Mouse (Mus musculus) MEL (cell line): ENCODE data around the gene Gm28042. TPM values are rescaled to one million over a fixed set of nuclear protein-coding genes. Genes with fewer than 3 reads are reported as not detected.
A peak's percentile ranks its signal among the peaks of the same experiment; 100 is the strongest.

Experiments used
- DNase-seq: peaks from one replicate; pipeline ENCODE4 v3.0.0; 2011; ENCODE audit warnings: low read depth, low spot score
- H3K27ac ChIP-seq: 2 replicates; pipeline ENCODE4 v1.5.1; 2012; ENCODE audit warnings: low read depth, mild to moderate bottlenecking, control low read depth, low read length, moderate library complexity; ENCODE audit not compliant: control insufficient read depth
- H3K27me3 ChIP-seq, 2 experiments: fragments of 150-350 bp in 1 of 2; sonication (generic) in 1 of 2; 2 replicates each; pipeline ENCODE4 v1.6.1; 2012; ENCODE audit warnings: low read length in 2 of 2, mild to moderate bottlenecking in 2 of 2, improper control_type of control experiment in 1 of 2, moderate library complexity in 1 of 2; ENCODE audit not compliant: insufficient read depth in 2 of 2, control insufficient read depth in 1 of 2
- H3K36me3 ChIP-seq, 2 experiments: 2 replicates each; pipeline ENCODE4 v1.6.1; 2012 to 2014; ENCODE audit warnings: low read length in 2 of 2, improper control_type of control experiment in 1 of 2, inconsistent platforms in 1 of 2, mild to moderate bottlenecking in 1 of 2; ENCODE audit not compliant: insufficient read depth in 2 of 2, control insufficient read depth in 1 of 2
- H3K4me1 ChIP-seq, 2 experiments: fragments of 150-350 bp in 1 of 2; sonication (generic) in 1 of 2; 2 replicates each; pipeline ENCODE4 v1.6.1; 2012; ENCODE audit warnings: low read length in 2 of 2, improper control_type of control experiment in 1 of 2, mild to moderate bottlenecking in 1 of 2; ENCODE audit not compliant: insufficient read depth in 2 of 2, control insufficient read depth in 1 of 2
- H3K4me3 ChIP-seq, 2 experiments: fragments of 150-350 bp in 1 of 2; sonication (generic) in 1 of 2; 2 replicates each; pipeline ENCODE4 v1.5.1; 2012; ENCODE audit warnings: low read depth in 2 of 2, low read length in 2 of 2, mild to moderate bottlenecking in 2 of 2, moderate library complexity in 2 of 2, control low read depth in 1 of 2, improper control_type of control experiment in 1 of 2; ENCODE audit not compliant: control insufficient read depth in 1 of 2, insufficient read depth in 1 of 2
- H3K79me2 ChIP-seq: 2 replicates; pipeline ENCODE4 v1.6.1; 2012; ENCODE audit warnings: mild to moderate bottlenecking, low read length, moderate library complexity; ENCODE audit not compliant: control insufficient read depth, poor library complexity, insufficient read depth
- H3K9ac ChIP-seq: 2 replicates; pipeline ENCODE4 v1.6.1; 2012; ENCODE audit warnings: low read depth, mild to moderate bottlenecking, control low read depth, low read length, moderate library complexity; ENCODE audit not compliant: control insufficient read depth, poor library complexity, severe bottlenecking
- H3K9me3 ChIP-seq: fragments of 150-350 bp; sonication (generic); replicated peaks from 2 replicates; pipeline ENCODE4 v1.6.1; 2012; ENCODE audit warnings: mild to moderate bottlenecking, low read length, improper control_type of control experiment, moderate library complexity; ENCODE audit not compliant: insufficient read depth
- CHD1 ChIP-seq: IDR thresholded peaks from 2 replicates; pipeline ENCODE4 v1.6.1; 2012; ENCODE audit warnings: low read depth, mild to moderate bottlenecking, inconsistent platforms, low read length, improper control_type of control experiment
- CHD2 ChIP-seq: IDR thresholded peaks from 2 replicates; pipeline ENCODE4 v1.6.1; 2011; ENCODE audit warnings: low read length, improper control_type of control experiment
- E2F4 ChIP-seq: IDR thresholded peaks from 2 replicates; pipeline ENCODE4 v1.6.1; 2011; ENCODE audit warnings: low read depth, low read length, improper control_type of control experiment, borderline replicate concordance
- ELF1 ChIP-seq: IDR thresholded peaks from 2 replicates; pipeline ENCODE4 v1.6.1; 2014; ENCODE audit warnings: low read depth, mild to moderate bottlenecking, inconsistent platforms, low read length, improper control_type of control experiment, moderate library complexity
- ETS1 ChIP-seq: IDR thresholded peaks from 2 replicates; pipeline ENCODE4 v1.6.1; 2012; ENCODE audit warnings: low read depth, mild to moderate bottlenecking, inconsistent platforms, low read length, improper control_type of control experiment, moderate library complexity
- GABPA ChIP-seq: IDR thresholded peaks from 2 replicates; pipeline ENCODE4 v1.6.1; 2012; ENCODE audit warnings: low read depth, mild to moderate bottlenecking, inconsistent platforms, low read length, improper control_type of control experiment, moderate library complexity
- HCFC1 ChIP-seq: IDR thresholded peaks from 2 replicates; pipeline ENCODE4 v1.6.1; 2012; ENCODE audit warnings: low read depth, mild to moderate bottlenecking, inconsistent platforms, low read length, improper control_type of control experiment, moderate library complexity
- MAFK ChIP-seq: IDR thresholded peaks from 2 replicates; pipeline ENCODE4 v1.6.1; 2011; ENCODE audit warnings: low read depth, mild to moderate bottlenecking, low read length, improper control_type of control experiment, borderline replicate concordance
- MAX ChIP-seq: IDR thresholded peaks from 2 replicates; pipeline ENCODE4 v1.6.1; 2011; ENCODE audit warnings: low read length, improper control_type of control experiment
- MEF2A ChIP-seq: IDR thresholded peaks from 2 replicates; pipeline ENCODE4 v1.6.1; 2014; ENCODE audit warnings: low read depth, mild to moderate bottlenecking, inconsistent platforms, low read length, improper control_type of control experiment; ENCODE audit not compliant: poor library complexity, insufficient replicate concordance, severe bottlenecking; ENCODE audit errors: extremely low read depth
- POLR2A ChIP-seq, 2 experiments: IDR thresholded peaks; 2 replicates each; pipeline ENCODE4 v1.6.1; 2011 to 2012; ENCODE audit warnings: low read length in 2 of 2, mild to moderate bottlenecking in 2 of 2, control low read depth in 1 of 2, improper control_type of control experiment in 1 of 2, low read depth in 1 of 2, moderate library complexity in 1 of 2; ENCODE audit not compliant: control insufficient read depth in 1 of 2, insufficient read depth in 1 of 2, poor library complexity in 1 of 2
- RCOR1 ChIP-seq: IDR thresholded peaks from 2 replicates; pipeline ENCODE4 v1.6.1; 2012; ENCODE audit warnings: low read depth, mild to moderate bottlenecking, inconsistent platforms, low read length, improper control_type of control experiment
- TAL1 ChIP-seq: IDR thresholded peaks from 2 replicates; pipeline ENCODE4 v1.6.1; 2012; ENCODE audit warnings: mild to moderate bottlenecking, inconsistent platforms, low read length, moderate library complexity, mixed read lengths
- TBP ChIP-seq: IDR thresholded peaks from 2 replicates; pipeline ENCODE4 v1.8.0; 2011; ENCODE audit warnings: low read depth, low read length, improper control_type of control experiment
- TCF12 ChIP-seq: IDR thresholded peaks from 2 replicates; pipeline ENCODE4 v1.6.1; 2014; ENCODE audit warnings: low read depth, mild to moderate bottlenecking, inconsistent platforms, low read length, improper control_type of control experiment, moderate library complexity
- USF1 ChIP-seq: IDR thresholded peaks from 2 replicates; pipeline ENCODE4 v1.6.1; 2014; ENCODE audit warnings: low read depth, mild to moderate bottlenecking, inconsistent platforms, low read length, improper control_type of control experiment, moderate library complexity
- USF2 ChIP-seq, 2 experiments: IDR thresholded peaks; 2 replicates each; pipeline ENCODE4 v1.6.1; 2011 to 2012; ENCODE audit warnings: improper control_type of control experiment in 2 of 2, low read length in 2 of 2, borderline replicate concordance in 1 of 2, inconsistent platforms in 1 of 2, low read depth in 1 of 2, mild to moderate bottlenecking in 1 of 2; ENCODE audit not compliant: insufficient read depth in 1 of 2
- ZKSCAN1 ChIP-seq: IDR thresholded peaks from 2 replicates; pipeline ENCODE4 v1.6.1; 2012; ENCODE audit warnings: low read depth, mild to moderate bottlenecking, inconsistent platforms, low read length, improper control_type of control experiment, moderate library complexity
- polyA plus RNA-seq, 2 experiments: library from polyadenylated mRNA; stranded (reverse) in 1 of 2; unstranded in 1 of 2; fragments of >175 nt in 1 of 2; fragments of >200 nt in 1 of 2; gene quantifications; 2 replicates each; pipeline versions ENCODE4 v1.2.1 to v1.2.4; 2012; ENCODE audit warnings: low replicate concordance in 2 of 2, low read depth in 1 of 2; ENCODE audit not compliant: insufficient read length in 2 of 2, insufficient read depth in 1 of 2, missing spikeins in 1 of 2
- total RNA-seq: library from RNA; depleted of rRNA; stranded (reverse); fragments of 300-350 nt; gene quantifications from 2 replicates; pipeline ENCODE4 v1.2.3, GENCODE M21; 2012

The Gm28042 gene
- total and polyA plus RNA-seq, 3 experiments: 0.96 to 1.7 TPM; not detected in 1

DNA sequence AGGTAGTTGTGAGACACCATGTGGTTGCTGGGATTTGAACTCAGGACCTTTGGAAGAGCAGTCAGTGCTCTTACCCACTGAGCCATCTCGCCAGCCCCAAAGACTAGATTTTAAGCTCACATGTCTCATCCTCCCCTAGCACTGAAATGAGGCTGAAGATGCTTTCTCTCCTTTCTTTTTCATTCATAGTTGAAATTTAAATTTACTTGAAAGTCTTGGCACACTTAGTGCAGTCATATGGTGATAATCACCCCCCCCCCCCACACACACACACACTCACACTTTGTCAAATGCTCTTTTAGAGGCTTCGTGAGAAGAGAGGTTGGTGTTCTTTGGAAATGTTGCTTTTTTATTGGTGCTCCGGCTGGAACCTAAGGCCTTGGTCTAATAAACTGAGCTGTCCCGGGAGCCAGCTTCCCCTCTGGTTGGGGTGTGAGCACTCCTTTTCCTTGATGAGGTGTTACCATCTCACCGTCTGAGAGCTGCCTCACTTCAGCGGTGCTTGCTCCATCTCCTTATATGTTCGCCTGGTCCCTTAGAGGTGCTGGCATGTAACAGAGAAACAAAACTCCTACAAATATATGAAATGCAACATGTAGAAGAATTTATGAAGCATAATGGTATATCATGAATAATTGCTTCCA lies 46.8 kb upstream of the Gm28042 start:
- TF ChIP-seq TCF12 (no peak), TBP (0 out of 2 replicates have a peak, but pooled peaks have one; percentile 36)
- Histone ChIP-seq H3K9me3 (no peaks in the 10 kb centered on the region), H3K36me3 (no peaks in the 10 kb centered on the region), H3K27me3 (no peaks in the 10 kb centered on the region), H3K27ac (no peak overlapping the region), H3K4me3 (no peak overlapping the region), H3K79me2 (no peaks in the 10 kb centered on the region), H3K9ac (no peak overlapping the region), H3K4me1 (no peaks in the 10 kb centered on the region)
- DNase-seq: no peak

DNA sequence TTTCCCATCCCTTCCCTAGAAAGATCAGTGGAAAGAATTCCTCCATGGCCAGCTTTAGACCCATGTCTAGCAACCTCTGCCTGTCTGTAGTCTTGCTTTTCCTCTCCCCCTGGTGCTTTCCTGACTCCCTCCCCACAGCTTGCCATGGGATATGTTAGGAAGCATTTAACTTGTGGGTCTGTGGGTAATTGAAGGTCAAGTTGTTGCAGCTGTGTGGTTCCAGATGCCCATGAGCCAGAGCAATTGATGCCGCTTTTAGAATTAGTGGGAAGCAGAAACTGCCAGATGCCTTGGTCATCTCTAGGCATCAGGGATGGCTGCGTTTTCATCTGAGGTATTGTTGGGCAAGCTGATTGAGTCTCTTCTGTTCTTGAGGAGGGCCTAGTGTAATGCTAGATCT lies 45.7 kb upstream of the Gm28042 start:
- Histone ChIP-seq H3K36me3 (no peaks in the 10 kb centered on the region; a peak in 1 of 4 replicates), H3K79me2 (no peaks in the 10 kb centered on the region), H3K4me3 (no peak overlapping the region), H3K27me3 (no peaks in the 10 kb centered on the region), H3K27ac (no peak overlapping the region), H3K4me1 (peaks cover 0 to 4% of the 10 kb centered on the region in 2 experiments; a peak in 3 of 4 replicates)
- no peak for DNase-seq
- TF ChIP-seq ZKSCAN1 (no peak), TAL1 (no peak), RCOR1 (no peak), TCF12 (no peak), MEF2A (no peak), HCFC1 (no peak), CHD2 (no peak), POLR2A (IDR thresholded peaks at IDR 0.05; ENCODE audit: control insufficient read depth in 1 of 2, insufficient read depth in 1 of 2, low read depth in 1 of 2, low read length in 2 of 2, poor library complexity in 1 of 2) (no peak), MAFK (no peak), ELF1 (no peak), CHD1 (no peak)
- TF ChIP-seq, all 39 proteins: peak for 0
- no peak overlapping the region for H3K9ac ChIP-seq
- H3K9me3 ChIP-seq: no peaks in the 10 kb centered on the region

DNA sequence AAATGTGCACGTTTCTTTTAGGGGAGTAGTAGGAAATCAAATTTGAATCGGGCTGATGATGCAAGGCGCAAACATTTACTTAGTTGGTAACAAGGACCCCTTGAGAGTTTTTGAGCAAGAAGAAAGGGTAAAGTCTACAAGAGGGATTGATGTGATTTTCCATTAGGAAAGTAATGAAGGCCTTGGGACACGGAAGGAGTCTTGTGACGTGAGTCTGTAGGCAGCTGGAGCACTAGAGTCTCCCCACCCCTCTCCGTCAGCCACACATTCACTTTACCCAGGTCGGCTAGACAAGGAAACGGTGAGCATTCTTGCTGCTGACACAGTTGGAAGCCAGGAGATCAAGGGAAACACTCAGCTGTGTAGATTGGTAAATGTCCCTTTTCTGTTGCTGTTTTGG lies 41.4 kb upstream of the Gm28042 start:
- DNase-seq: no peak
- Histone ChIP-seq H3K4me1 (peaks cover 0 to 5% of the 10 kb centered on the region in 2 experiments; a peak in 3 of 4 replicates), H3K4me3 (no peak overlapping the region), H3K9ac (no peak overlapping the region), H3K27me3 (no peaks in the 10 kb centered on the region), H3K9me3 (no peaks in the 10 kb centered on the region), H3K79me2 (no peaks in the 10 kb centered on the region), H3K36me3 (no peaks in the 10 kb centered on the region; a peak in 1 of 4 replicates), H3K27ac (no peak overlapping the region)
- no peak for TF ChIP-seq TAL1
- no peak for TF ChIP-seq E2F4
- TF ChIP-seq ELF1: no peak
- TF ChIP-seq CHD2: no peak
- TF ChIP-seq POLR2A (IDR thresholded peaks at IDR 0.05; ENCODE audit: control insufficient read depth in 1 of 2, insufficient read depth in 1 of 2, low read depth in 1 of 2, low read length in 2 of 2, poor library complexity in 1 of 2): no peak
- TF ChIP-seq MAX: no peak
- no peak for TF ChIP-seq GABPA
- no peak for TF ChIP-seq USF2 (IDR thresholded peaks at IDR 0.05; ENCODE audit: borderline replicate concordance in 1 of 2, insufficient read depth in 1 of 2, low read depth in 1 of 2, low read length in 2 of 2)
- no peak for TF ChIP-seq ETS1
- no peak for TF ChIP-seq USF1
- TF ChIP-seq MEF2A: no peak
